Mouse (Mus musculus) NIH3T3 (cell line): ENCODE data around the gene Khdc3.
"Not testable (repeated sequence)": the region's sequence is repeated elsewhere in the genome, so short reads cannot be mapped to it uniquely, and the experiment has no call there.

ENCODE experiments used
- DNase-seq: peaks from one replicate; pipeline ENCODE4 v3.0.0-alpha.2; 2012; ENCODE audit warnings: low read depth

Khdc3 gene

DNA sequence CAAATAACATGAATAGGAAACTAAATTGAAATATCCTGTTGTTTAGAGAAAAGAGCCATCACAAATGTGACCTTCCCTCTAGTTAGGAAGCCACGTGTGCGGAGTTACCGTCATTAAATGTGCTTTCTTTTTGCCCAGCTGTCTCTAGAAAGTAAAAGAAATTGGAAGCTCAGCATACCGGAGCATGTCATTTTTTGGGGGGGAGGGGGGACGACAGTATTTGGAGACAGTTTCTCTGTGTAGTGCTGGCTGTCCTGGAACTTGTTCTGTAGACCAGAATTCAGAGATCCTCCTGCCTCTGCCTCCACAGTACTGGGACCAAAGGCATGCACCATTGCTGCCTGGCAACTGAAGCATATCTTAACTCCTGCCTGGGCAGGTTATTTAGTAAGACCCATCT, at the start of gene Khdc3:
Gene Khdc3 (plus strand): TSS at position 301 of the 400 bp plus-strand sequence.
- no peak for DNase-seq

GRCm38 (mm10) chr9:73055441-73055911, 46.2 kb upstream of the Khdc3 start:
- no peak for DNase-seq

DNA sequence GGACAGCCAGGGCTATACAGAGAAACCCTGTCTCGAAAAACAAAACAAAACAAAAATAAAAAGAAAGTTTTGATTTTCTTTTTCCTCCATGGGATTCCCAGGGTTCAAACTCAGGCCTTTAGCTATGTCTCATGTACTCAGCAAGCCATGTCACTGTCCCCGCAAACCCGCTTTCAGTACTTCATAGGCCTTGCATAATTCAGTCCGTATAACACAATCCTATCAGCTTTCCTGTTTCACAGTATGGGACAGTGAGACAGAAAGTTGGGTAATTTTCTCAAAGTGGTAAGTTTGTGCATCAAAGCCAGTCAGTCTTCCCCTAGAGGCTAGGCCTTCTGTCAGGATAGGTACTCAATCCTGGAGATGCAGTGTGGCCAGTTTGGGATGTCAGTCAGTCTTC, 42.4 kb upstream of the Khdc3 start:
- no peak for DNase-seq

DNA sequence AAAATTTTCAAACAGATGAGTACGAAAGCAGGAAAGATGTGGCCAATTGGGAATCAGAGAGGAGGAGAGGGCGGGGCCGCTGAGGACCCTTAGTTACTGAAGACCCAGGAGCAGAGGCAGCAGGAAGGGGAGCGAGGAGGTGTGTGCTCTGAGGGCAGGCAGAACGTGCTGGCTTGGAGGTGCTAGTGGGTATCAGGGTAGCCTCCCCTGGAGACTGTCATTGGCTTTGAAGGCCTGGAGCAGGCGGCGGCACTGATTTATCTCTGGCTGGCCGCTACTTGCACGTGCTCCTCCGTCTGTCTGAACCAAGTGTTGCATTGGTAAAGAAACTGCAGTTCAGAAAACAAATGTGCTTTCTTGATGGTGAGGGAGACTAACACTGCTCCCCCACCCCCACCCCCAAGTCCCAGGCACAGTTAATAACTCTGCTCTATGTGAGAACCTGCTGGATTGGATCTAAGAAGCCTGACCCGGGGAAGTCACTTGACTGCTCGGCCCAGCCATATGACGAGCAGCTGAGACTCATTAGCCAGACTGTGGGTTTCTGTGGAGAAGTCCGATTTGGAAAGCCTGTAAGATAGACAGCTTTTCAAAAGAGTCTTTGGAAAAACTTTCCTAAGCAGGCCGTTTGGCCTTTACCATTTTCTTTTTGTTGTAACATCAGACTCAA, 37.9 kb upstream of the Khdc3 start:
- peak; percentile 17 for DNase-seq

DNA sequence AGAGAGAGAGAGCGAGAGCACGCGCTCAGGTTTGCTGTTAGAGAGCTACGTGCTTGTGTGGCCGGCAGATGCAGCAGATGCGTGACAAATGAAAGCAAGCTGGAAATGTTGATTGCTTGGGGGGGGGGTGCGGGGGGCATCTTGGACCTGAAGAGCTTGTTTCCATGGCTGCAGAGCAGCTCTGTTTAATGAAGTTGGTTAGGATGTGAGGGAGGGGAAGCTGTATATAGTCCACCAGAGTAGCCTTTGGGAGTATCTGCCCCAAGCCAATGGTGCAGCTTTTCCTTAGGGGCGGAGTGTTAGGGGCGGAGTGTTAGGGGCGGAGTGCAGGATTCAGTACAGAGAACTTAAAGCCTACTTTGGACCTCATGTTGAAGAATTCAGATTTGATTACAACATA, 34.5 kb upstream of the Khdc3 start:
- no peak for DNase-seq

GRCm38 (mm10) chr9:73068230-73068679, 33.4 kb upstream of the Khdc3 start:
- DNase-seq: peak; percentile 8

DNA sequence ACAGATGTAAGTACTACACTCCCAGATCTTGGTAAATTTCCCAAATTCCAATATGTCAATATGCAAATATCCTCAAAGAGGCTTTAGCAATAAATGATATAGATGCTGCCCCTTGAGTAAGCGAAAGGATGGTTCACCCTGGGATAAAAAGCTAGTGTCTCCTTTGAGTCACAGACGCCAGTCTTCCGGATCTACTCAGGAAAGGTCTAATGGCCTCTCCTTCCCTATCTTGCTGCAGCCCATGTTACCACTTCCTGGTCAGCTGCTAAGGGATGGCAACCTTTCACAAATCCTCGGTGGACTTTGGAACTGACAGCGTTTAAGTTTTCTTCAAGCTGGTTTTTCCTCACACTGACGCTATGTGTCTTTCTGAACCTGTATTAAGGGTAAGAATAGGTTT, 32.9 kb upstream of the Khdc3 start:
- DNase-seq: no peak

- no peak for DNase-seq
Measured at GRCm38 (mm10) chr9:73070971-73071659, 30.5 kb upstream of the Khdc3 start.

- DNase-seq: no peak
Measured at GRCm38 (mm10) chr9:73072426-73072825, 29.2 kb upstream of the Khdc3 start.

GRCm38 (mm10) chr9:73073169-73073568, 28.5 kb upstream of the Khdc3 start:
- DNase-seq: no peak

DNA sequence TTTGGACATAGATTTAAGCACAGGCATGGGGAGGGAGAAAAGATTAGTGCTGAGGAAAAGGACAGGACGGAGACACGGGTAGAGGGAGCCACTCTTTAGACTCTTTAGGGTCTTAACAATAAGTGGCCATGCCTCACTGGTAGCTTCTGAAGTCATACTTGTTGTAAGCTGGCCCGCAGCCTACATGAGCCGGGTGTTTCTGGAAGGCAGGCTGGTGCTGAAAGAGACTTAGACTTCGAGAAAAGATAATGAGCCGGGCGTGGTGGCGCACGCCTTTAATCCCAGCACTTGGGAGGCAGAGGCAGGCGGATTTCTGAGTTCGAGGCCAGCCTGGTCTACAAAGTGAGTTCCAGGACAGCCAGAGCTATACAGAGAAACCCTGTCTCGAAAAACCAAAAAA, 22.3 kb upstream of the Khdc3 start:
- not testable (repeated sequence) for DNase-seq

GRCm38 (mm10) chr9:73079801-73080325, 21.8 kb upstream of the Khdc3 start:
- DNase-seq: no peak

DNA sequence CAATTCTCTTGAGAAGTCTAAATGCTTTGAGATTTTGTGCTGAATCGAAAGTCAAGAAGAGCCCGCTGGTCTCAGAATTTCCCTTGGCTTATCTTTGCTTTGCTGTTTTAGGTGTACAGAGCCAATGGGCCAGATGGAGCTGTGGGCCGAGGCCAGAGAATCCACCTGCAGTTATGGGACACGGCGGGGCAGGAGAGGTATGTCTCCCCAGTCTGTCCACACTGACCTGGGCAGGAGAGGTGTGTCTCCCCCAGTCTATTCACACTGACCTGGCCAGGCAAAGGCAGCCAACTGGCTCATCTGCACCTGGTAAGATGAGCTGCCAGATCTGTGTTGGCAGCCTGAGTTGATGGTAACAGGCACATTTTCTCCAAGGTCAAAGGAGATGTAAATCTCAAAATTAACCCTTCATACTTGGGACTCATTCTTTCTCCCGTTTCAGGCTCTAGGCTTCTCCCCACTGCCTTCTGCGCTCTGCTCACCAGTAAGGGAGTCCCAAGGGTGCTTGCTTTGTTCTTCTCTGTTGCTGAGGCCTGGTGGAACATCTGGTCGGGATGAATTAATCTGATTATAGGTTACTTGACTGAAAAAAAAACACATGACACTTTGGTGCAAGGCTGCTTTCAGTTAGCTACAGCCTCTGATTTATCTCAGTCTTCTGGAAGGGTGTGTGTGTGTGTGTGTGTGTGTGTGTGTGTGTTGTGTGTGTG, 19.2 kb upstream of the Khdc3 start:
- DNase-seq: no peak

DNA sequence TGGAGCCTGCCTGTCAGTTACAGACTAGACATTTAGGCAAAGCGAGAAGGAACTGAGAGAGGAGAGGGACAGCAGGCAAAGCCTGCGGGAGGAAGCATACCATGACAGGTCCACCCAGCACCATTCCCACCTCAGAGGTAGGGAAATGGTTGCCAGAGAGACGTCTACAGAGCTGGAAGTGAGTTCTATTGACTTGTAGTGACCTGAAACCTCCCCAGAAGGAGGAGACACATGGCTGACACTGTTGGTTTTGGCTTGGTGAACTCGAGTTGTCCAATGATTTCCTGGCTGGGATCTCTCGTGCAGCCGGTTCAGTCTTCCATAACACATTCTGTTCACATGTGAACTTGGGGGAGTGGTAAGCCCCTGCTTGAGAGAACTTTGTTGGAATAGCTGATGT, 17.7 kb upstream of the Khdc3 start:
- no peak for DNase-seq

GRCm38 (mm10) chr9:73085845-73086244, 15.8 kb upstream of the Khdc3 start:
- DNase-seq: no peak

DNA sequence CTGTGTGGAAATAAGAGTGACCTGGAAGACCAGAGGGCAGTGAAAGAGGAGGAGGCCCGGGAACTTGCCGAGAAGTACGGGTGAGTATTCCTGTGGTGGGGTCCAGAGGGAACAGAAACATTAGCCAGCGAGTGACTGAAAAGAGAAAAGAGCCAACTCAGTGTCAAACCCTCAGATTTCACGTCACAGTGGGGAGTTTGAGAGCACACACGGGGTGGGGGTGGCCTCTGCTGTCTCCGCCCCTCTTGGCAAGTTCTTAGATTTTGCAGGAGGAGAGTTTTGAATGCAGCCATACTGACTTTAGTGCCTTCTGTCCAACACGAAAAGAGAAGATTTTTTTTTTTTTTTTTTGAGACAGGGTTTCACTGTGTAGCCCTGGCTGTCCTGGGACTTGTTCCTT, 14.5 kb upstream of the Khdc3 start:
- DNase-seq: no peak

- DNase-seq: no peak
Measured at GRCm38 (mm10) chr9:73087581-73087980, 14.1 kb upstream of the Khdc3 start.

- DNase-seq: no peak
Measured at GRCm38 (mm10) chr9:73089222-73089920, 12.3 kb upstream of the Khdc3 start.

DNA sequence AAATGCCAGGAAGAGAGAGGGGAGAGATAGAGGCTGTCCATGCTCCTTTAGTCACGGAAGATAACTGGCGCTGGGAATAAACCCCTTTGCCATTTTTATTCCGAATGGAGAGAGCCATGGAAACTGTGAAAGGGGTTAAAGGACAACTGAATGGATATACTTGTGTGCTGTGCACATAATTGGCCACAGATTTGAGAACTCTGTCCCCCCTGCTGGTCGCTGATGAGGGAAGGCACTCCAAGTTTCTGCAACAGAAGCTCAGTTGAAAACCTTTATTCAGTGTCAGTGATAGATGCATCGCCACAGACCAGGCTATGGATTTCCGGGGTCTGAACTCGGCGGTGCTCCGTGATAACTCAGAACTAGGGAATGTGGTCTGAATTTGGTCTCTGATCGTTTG, 11.5 kb upstream of the Khdc3 start:
- no peak for DNase-seq

DNA sequence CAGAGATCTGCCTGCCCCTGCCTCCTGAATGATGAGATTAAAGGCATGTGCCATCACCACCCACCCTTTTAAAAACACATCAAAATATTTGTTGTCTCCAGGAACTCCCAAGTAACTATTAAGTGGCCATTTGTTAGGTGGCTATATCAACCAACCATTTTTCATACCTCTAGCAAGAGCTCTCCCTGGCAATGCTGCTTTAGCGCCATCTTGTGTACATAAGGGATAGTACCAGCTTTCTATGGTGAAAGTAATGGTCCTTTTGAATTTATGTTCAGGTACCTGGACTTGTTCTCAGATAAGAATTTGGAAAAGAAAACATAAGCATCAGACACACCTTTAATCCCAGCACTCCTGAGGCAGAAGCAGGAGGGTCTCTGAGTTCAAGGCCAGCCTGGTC, 9.9 kb upstream of the Khdc3 start:
- peak; percentile 75 for DNase-seq

- DNase-seq: no peak
Measured at GRCm38 (mm10) chr9:73094580-73094979, 7.1 kb upstream of the Khdc3 start.

- DNase-seq: no peak
Measured at GRCm38 (mm10) chr9:73097898-73098297, 3.7 kb upstream of the Khdc3 start.
